Mouse (Mus musculus): ENCODE results near the gene Helb.

DNA sequence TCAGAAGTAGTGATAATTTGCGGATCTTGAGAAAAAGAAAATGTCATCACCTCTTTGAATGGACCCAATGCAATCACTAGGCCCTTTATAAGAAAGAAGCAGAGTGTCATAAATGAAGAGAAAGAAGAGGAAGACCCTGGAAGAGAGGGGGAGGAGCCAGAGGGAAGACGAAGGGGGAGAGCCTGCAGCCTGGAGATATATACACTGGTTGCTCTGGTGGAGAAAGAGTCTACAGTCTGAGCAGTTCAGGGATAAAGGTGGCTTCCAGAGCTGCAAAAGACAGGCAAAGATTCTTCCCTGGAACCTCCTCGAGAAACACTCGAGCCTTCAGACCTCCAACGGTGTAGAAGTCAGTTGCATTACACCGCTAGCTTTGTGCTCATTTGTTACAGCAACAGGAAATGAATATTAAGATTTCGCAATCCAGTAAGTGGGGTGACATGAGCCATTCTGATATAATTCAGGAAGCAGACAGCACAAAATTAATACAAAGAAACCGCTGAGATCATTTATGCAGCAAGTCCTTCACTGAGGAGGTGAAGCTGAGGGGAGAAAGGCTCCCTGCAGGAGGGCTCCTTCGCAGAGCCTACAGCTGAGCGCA, 28.2 kb upstream of the Helb start:
- no peak for TF ChIP-seq EP300 (IDR thresholded peaks at IDR 0.05)
- TF ChIP-seq CTCF (IDR thresholded peaks at IDR 0.05) = no peak
